Mouse (Mus musculus) kidney, embryonic 14.5 days (tissue): ENCODE data around the gene Osbpl6. TPM values are rescaled to one million over a fixed set of nuclear protein-coding genes. Genes with fewer than 3 reads are reported as not detected.

Source experiments
- ATAC-seq: fragments of 200-750 bp; cut with Nextera tagmentation; 2 replicates; pipeline ENCODE4 v1.8.0; 2017; ENCODE audit warnings: moderate number of reproducible peaks, mild to moderate bottlenecking, moderate TSS enrichment, moderate library complexity; ENCODE audit not compliant: low FRiP score, low TSS enrichment
- H3K27ac ChIP-seq: fragments of 300-500 bp; sonication (generic); 2 replicates; pipeline ENCODE4 v1.5.1; 2014; ENCODE audit warnings: low read depth, mild to moderate bottlenecking, low read length, moderate library complexity, mixed read lengths
- H3K27me3 ChIP-seq: fragments of 300-500 bp; sonication (generic); 2 replicates; pipeline ENCODE4 v1.6.1; 2014; ENCODE audit warnings: mild to moderate bottlenecking, low read length; ENCODE audit not compliant: control insufficient read depth, insufficient read depth
- H3K36me3 ChIP-seq: fragments of 300-500 bp; sonication (generic); 2 replicates; pipeline ENCODE4 v1.6.1; 2014; ENCODE audit warnings: low read length, mixed read lengths; ENCODE audit not compliant: control insufficient read depth, insufficient read depth
- H3K4me1 ChIP-seq: fragments of 300-500 bp; sonication (generic); 2 replicates; pipeline ENCODE4 v1.6.1; 2014; ENCODE audit warnings: low read length, mixed read lengths; ENCODE audit not compliant: control insufficient read depth, insufficient read depth
- H3K4me2 ChIP-seq: fragments of 300-500 bp; sonication (generic); replicated peaks from 2 replicates; pipeline ENCODE4 v1.6.1; 2014; ENCODE audit warnings: low read depth, mild to moderate bottlenecking, low read length
- H3K4me3 ChIP-seq: fragments of 300-500 bp; sonication (generic); 2 replicates; pipeline ENCODE4 v1.5.1; 2014; ENCODE audit warnings: mild to moderate bottlenecking, low read length
- H3K9ac ChIP-seq: fragments of 300-500 bp; sonication (generic); 2 replicates; pipeline ENCODE4 v1.6.1; 2014; ENCODE audit warnings: low read depth, mild to moderate bottlenecking, low read length, moderate library complexity
- H3K9me3 ChIP-seq: fragments of 300-500 bp; sonication (generic); 2 replicates; pipeline ENCODE4 v1.6.1; 2016; ENCODE audit warnings: low read length; ENCODE audit not compliant: control insufficient read depth
- WGBS: fragments of 180-500 bp; shearing (Covaris S2); extraction: QIAGEN DNeasy Blood & Tissue Kit; methylation state at CpG from one replicate; pipeline ENCODE4 v1.1.7; 2014; 5-methylcytosine and 5-hydroxymethylcytosine counted together
- polyA plus RNA-seq: library from polyadenylated mRNA; unstranded; fragments of >200 nt; fragmentation: Nextera tagmentation; extraction: Ambion mirVana; gene quantifications from 2 replicates; pipeline ENCODE4 v1.2.1, GENCODE M21; 2014

The Osbpl6 gene
- polyA plus RNA-seq, 1 experiment from 2014 or later: 17.5 TPM

- ATAC-seq: no peak
- 81% methylated on average over 9 of the region's 9 CpGs for WGBS
These were observed 64.1 kb downstream of the Osbpl6 start for GRCm38 (mm10) chr2:76470391-76470790.

DNA sequence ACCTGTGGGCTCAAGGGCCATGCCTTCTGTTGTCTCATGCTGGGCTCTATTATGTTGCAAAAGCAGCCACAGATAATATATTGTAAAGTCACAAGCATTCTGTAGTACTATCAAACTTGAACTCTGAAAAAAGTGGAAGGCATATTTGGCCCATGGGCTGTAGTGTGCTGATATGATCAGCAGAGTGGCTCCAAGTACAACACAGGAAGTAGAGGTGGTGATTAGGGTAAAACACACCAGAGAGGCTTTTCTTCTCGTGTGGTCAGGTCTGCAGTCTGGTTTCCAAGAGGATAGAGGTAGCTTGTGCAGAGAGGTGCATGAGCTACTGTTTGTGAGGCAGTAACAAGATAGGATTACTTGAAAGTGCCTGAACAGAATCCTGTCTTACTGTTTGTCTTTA, 69.5 kb downstream of the Osbpl6 start:
- H3K9ac ChIP-seq: no peak overlapping the region
- H3K4me3 ChIP-seq: no peak overlapping the region
- ATAC-seq: no peak
- H3K4me1 ChIP-seq: no peaks in the 10 kb centered on the region
- no peaks in the 10 kb centered on the region for H3K9me3 ChIP-seq
- H3K4me2 ChIP-seq: no peak overlapping the region
- WGBS: 25% methylated on average over 1 of the region's 1 CpGs
- H3K36me3 ChIP-seq: no peaks in the 10 kb centered on the region
- no peaks in the 10 kb centered on the region for H3K27me3 ChIP-seq
- no peak overlapping the region for H3K27ac ChIP-seq

More at GRCm38 (mm10) chr2:76470391-76470790, 64.1 kb downstream of the Osbpl6 start:
- Histone ChIP-seq H3K4me3 (no peak overlapping the region), H3K36me3 (no peaks in the 10 kb centered on the region), H3K4me1 (no peaks in the 10 kb centered on the region), H3K27ac (no peak overlapping the region), H3K27me3 (no peaks in the 10 kb centered on the region), H3K9ac (no peak overlapping the region), H3K4me2 (no peak overlapping the region), H3K9me3 (no peaks in the 10 kb centered on the region)

DNA sequence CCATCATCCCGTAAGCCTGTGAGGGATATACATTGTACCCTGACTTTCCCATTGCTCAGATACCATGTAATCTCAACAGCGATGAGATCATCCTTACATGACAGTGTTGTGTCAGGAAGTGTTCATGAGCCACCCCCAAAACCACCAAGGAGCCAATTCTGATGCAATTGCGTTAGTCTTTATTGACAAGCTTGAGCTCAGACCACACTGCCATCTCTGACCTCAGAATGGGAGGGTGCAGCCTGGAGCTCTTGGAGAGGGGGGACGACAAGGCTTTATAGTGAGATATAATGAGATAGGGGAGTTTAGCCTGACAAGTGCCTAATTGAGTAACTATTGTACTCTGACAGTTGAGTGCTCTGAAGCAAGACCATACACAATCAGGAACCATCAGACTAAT, 82.5 kb downstream of the Osbpl6 start:
- no peaks in the 10 kb centered on the region for H3K9me3 ChIP-seq
- H3K36me3 ChIP-seq: no peaks in the 10 kb centered on the region
- H3K27me3 ChIP-seq: no peaks in the 10 kb centered on the region
- no peak overlapping the region for H3K4me3 ChIP-seq
- H3K4me1 ChIP-seq: no peaks in the 10 kb centered on the region
- H3K4me2 ChIP-seq: no peak overlapping the region
- H3K9ac ChIP-seq: no peak overlapping the region
- ATAC-seq: no peak
- WGBS: 90% methylated on average over 4 of the region's 4 CpGs
- H3K27ac ChIP-seq: no peak overlapping the region

- Histone ChIP-seq H3K27ac (no peak overlapping the region), H3K9ac (no peak overlapping the region), H3K4me3 (no peak overlapping the region), H3K36me3 (no peaks in the 10 kb centered on the region), H3K9me3 (no peaks in the 10 kb centered on the region), H3K4me2 (no peak overlapping the region), H3K27me3 (no peaks in the 10 kb centered on the region), H3K4me1 (no peaks in the 10 kb centered on the region)
- no peak for ATAC-seq
- WGBS: 91% methylated on average over 8 of the region's 8 CpGs
These were observed 83.9 kb downstream of the Osbpl6 start for GRCm38 (mm10) chr2:76490198-76490597.

GRCm38 (mm10) chr2:76491371-76491770, 85.1 kb downstream of the Osbpl6 start:
- 82% methylated on average over 6 of the region's 6 CpGs for WGBS
- no peak for ATAC-seq
- H3K4me2 ChIP-seq: no peak overlapping the region

GRCm38 (mm10) chr2:76492224-76492623, 85.9 kb downstream of the Osbpl6 start:
- H3K4me2 ChIP-seq: no peak overlapping the region

More at GRCm38 (mm10) chr2:76491371-76491770, 85.1 kb downstream of the Osbpl6 start:
- H3K4me3 ChIP-seq: no peak overlapping the region
- no peak overlapping the region for H3K27ac ChIP-seq
- H3K9me3 ChIP-seq: no peaks in the 10 kb centered on the region
- H3K9ac ChIP-seq: no peak overlapping the region
- H3K4me1 ChIP-seq: no peaks in the 10 kb centered on the region
- H3K27me3 ChIP-seq: no peaks in the 10 kb centered on the region
- no peaks in the 10 kb centered on the region for H3K36me3 ChIP-seq

GRCm38 (mm10) chr2:76496006-76496748, 89.9 kb downstream of the Osbpl6 start:
- no peak overlapping the region for H3K9ac ChIP-seq
- H3K4me2 ChIP-seq: no peak overlapping the region
- WGBS: 82% methylated on average over 11 of the region's 11 CpGs
- H3K4me1 ChIP-seq: no peaks in the 10 kb centered on the region
- H3K4me3 ChIP-seq: no peak overlapping the region
- no peak for ATAC-seq
- H3K36me3 ChIP-seq: no peaks in the 10 kb centered on the region
- no peaks in the 10 kb centered on the region for H3K27me3 ChIP-seq
- no peaks in the 10 kb centered on the region for H3K9me3 ChIP-seq
- no peak overlapping the region for H3K27ac ChIP-seq

More at GRCm38 (mm10) chr2:76492224-76492623, 85.9 kb downstream of the Osbpl6 start:
- Histone ChIP-seq H3K4me1 (no peaks in the 10 kb centered on the region), H3K36me3 (no peaks in the 10 kb centered on the region), H3K27ac (no peak overlapping the region), H3K9me3 (no peaks in the 10 kb centered on the region), H3K4me3 (no peak overlapping the region), H3K27me3 (no peaks in the 10 kb centered on the region), H3K9ac (no peak overlapping the region)
- ATAC-seq: no peak
- 62% methylated on average over 7 of the region's 7 CpGs for WGBS

- H3K27me3 ChIP-seq: no peaks in the 10 kb centered on the region
- H3K4me2 ChIP-seq: no peak overlapping the region
- H3K27ac ChIP-seq: no peak overlapping the region
- no peaks in the 10 kb centered on the region for H3K4me1 ChIP-seq
- ATAC-seq: no peak
- no peak overlapping the region for H3K9ac ChIP-seq
- no peak overlapping the region for H3K4me3 ChIP-seq
- no peaks in the 10 kb centered on the region for H3K9me3 ChIP-seq
- H3K36me3 ChIP-seq: no peaks in the 10 kb centered on the region
- 86% methylated on average over 4 of the region's 4 CpGs for WGBS
These were observed 90.4 kb downstream of the Osbpl6 start for GRCm38 (mm10) chr2:76496749-76497140.

DNA sequence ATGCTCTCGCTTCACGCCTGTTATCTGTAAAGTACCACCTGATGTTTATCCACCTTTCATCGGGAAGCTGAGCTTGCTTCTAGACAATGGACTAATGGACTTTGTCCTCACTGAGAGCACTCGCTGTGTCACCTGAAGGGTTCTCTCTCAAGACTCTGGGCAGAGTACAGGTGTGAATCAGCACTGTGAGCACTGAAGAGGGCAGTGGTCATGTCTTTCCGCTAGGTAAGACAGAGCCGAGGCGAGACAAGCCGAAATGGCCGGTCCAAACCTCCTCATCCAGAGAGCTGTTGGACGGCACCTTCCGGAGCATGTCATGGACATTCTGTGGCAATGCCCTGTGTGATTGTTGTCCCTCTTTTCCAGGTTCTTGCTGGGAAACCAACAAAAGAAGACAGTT, 92.6 kb downstream of the Osbpl6 start:
- peaks cover 2% of the 10 kb centered on the region; the same call in 1 of the 2 replicates for H3K4me1 ChIP-seq
- no peaks in the 10 kb centered on the region for H3K9me3 ChIP-seq
- H3K9ac ChIP-seq: no peak overlapping the region
- H3K4me2 ChIP-seq: no peak overlapping the region
- H3K36me3 ChIP-seq: no peaks in the 10 kb centered on the region
- WGBS: 94% methylated on average over 11 of the region's 11 CpGs
- no peak overlapping the region for H3K4me3 ChIP-seq
- no peak overlapping the region for H3K27ac ChIP-seq
- H3K27me3 ChIP-seq: no peaks in the 10 kb centered on the region
- no peak for ATAC-seq
